Mouse (Mus musculus) neural tube, embryonic 10.5 days (tissue): ENCODE data around the gene Tmem59l.

ENCODE experiments used
- DNase-seq: peaks from one replicate; pipeline ENCODE4 v3.0.0-alpha.2; 2017; ENCODE audit warnings: low spot score; ENCODE audit errors: extremely low spot score

Tmem59l gene

GRCm38 (mm10) chr8:70490061-70490879, 3.1 kb upstream of the Tmem59l start:
- peak; percentile 38 for DNase-seq

- DNase-seq: no peak
Observed at GRCm38 (mm10) chr8:70489576-70489975, 2.4 kb upstream of the Tmem59l start.

- peak; percentile 52 for DNase-seq
Observed at GRCm38 (mm10) chr8:70488931-70489470, 1.8 kb upstream of the Tmem59l start.

GRCm38 (mm10) chr8:70487993-70488796, 1.0 kb upstream of the Tmem59l start:
- DNase-seq: peak; percentile 76

GRCm38 (mm10) chr8:70486191-70486681, 922 bp downstream of the Tmem59l start:
- DNase-seq: no peak

GRCm38 (mm10) chr8:70482943-70483342, 4.2 kb downstream of the Tmem59l start:
- no peak for DNase-seq

GRCm38 (mm10) chr8:70481908-70482307, 5.2 kb downstream of the Tmem59l start:
- no peak for DNase-seq

- DNase-seq: peak; percentile 40
Observed at GRCm38 (mm10) chr8:70477269-70477982, 9.7 kb downstream of the Tmem59l start.

- peak; percentile 92 for DNase-seq
Observed at GRCm38 (mm10) chr8:70476333-70477268, 10.6 kb downstream of the Tmem59l start, which contains the start of gene Klhl26. Klhl26 (minus strand) TSS chr8:70476968.

GRCm38 (mm10) chr8:70471856-70472255, 15.3 kb downstream of the Tmem59l start:
- DNase-seq: no peak

- no peak for DNase-seq
Observed at GRCm38 (mm10) chr8:70469938-70470337, 17.2 kb downstream of the Tmem59l start.

GRCm38 (mm10) chr8:70469295-70469916, 17.8 kb downstream of the Tmem59l start:
- DNase-seq: no peak

GRCm38 (mm10) chr8:70468733-70469132, 18.4 kb downstream of the Tmem59l start:
- no peak for DNase-seq

GRCm38 (mm10) chr8:70467907-70468306, 19.3 kb downstream of the Tmem59l start:
- no peak for DNase-seq

GRCm38 (mm10) chr8:70467229-70467725, 19.9 kb downstream of the Tmem59l start:
- DNase-seq: no peak

GRCm38 (mm10) chr8:70466771-70467170, 20.4 kb downstream of the Tmem59l start:
- no peak for DNase-seq

- DNase-seq: no peak
Observed at GRCm38 (mm10) chr8:70466305-70466704, 20.9 kb downstream of the Tmem59l start.

- no peak for DNase-seq
Observed at GRCm38 (mm10) chr8:70465701-70466100, 21.5 kb downstream of the Tmem59l start.

- DNase-seq: no peak
Observed at GRCm38 (mm10) chr8:70464162-70464561, 23.0 kb downstream of the Tmem59l start.
